Comparison of ENCODE assay signal across 17 mouse cellular contexts in genomic region chr10:55194144-55194543, GRCm38 (mm10).
"Had no signal": no experiment of that assay in that cellular context is flagged by ENCODE, and none has a peak within 500 bp of the region (broad histone marks: within the 10 kb centered on the region; RNA-seq: fewer than 3 reads in every experiment).

No protein-coding gene starts in this region.

- H3K27ac ChIP-seq: liver, embryonic 14.5 days; midbrain, embryonic 13.5 days; midbrain, embryonic 15.5 days; neural tube, embryonic 13.5 days had no signal

- H3K27me3 ChIP-seq: megakaryocyte, embryonic 14.5 days; midbrain, embryonic 13.5 days; midbrain, embryonic 15.5 days; neural tube, embryonic 13.5 days had no signal

- DNase-seq: lung, adult 18-20 months; lung, embryonic 14.5 days; lung, postnatal 10 days; lung, postnatal 4 days; right cerebral cortex, adult 18-20 months; right cerebral cortex, postnatal 25 days; right cerebral cortex, postnatal 4 days; spleen, adult 18-20 months; thymus, adult 18-20 months; thymus, postnatal 14 days; thymus, postnatal 4 days had no signal

- H3K4me2 ChIP-seq: lung, embryonic 14.5 days; midbrain, embryonic 11.5 days; midbrain, embryonic 13.5 days; midbrain, embryonic 15.5 days; neural tube, embryonic 13.5 days had no signal

- H3K4me1 ChIP-seq: midbrain, embryonic 13.5 days; midbrain, embryonic 15.5 days; neural tube, embryonic 13.5 days had no signal

- ATAC-seq: midbrain, embryonic 13.5 days; midbrain, embryonic 15.5 days had no signal

- H3K9ac ChIP-seq: liver, embryonic 14.5 days; lung, embryonic 14.5 days; midbrain, embryonic 13.5 days; midbrain, embryonic 15.5 days; neural tube, embryonic 13.5 days had no signal

- H3K9me3 ChIP-seq: megakaryocyte, embryonic 14.5 days; midbrain, embryonic 13.5 days; midbrain, embryonic 15.5 days; neural tube, embryonic 13.5 days had no signal

- H3K4me3 ChIP-seq: megakaryocyte, embryonic 14.5 days; midbrain, embryonic 13.5 days; midbrain, embryonic 15.5 days; neural tube, embryonic 13.5 days had no signal

- H3K36me3 ChIP-seq: midbrain, embryonic 13.5 days; midbrain, embryonic 15.5 days; neural tube, embryonic 13.5 days had no signal
